Mouse (Mus musculus): ENCODE measurements around the gene Wnk2. TPM values are rescaled to one million over a fixed set of nuclear protein-coding genes. Genes with fewer than 3 reads are reported as not detected.
A peak's percentile ranks its signal among the peaks of the same experiment; 100 is the strongest.

Wnk2 gene
- polyA plus RNA-seq, 1 experiment from 2014 or later: 16.0 TPM

DNA sequence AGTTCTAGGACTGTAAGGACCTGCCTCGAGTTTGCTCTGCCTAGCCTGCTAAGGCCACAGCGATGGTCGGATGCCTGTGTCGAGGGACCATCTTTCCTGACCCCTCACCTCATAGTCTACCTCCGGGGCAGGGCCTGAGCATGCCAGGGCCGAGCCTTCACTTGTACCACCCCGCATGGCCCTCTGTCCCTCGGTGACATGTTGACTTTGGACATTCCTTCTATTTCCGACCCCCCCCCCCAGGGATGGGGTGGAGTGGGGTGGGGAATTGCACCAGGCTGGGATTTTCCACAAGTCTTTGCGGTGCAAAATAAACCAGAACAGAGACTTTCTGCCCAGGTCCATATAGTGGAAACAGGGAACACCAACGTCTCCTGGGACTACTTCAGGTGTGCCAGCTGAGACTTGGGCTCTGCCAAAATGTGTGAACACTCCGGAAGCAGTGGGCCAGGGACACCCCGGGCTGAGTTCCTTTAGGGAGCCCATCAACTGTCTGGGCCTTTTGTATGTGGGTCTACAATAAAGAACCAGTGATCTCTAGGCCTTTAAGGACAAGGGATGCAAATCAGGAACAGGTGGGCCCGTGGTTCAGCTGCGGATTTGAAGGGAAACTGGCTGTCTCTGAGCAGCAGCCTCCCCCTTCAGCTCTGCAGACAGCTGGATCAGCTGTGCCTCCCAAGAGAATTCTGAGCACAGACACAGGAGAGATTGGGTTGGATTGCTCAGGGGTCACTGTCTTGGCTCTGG, 40.6 kb upstream of the Wnk2 start:
- Histone ChIP-seq H3K4me2 (replicated peaks) (peak overlapping the region; percentile 99), H3K4me1 (peaks cover 36% of the 10 kb centered on the region), H3K27ac (no peak overlapping the region), H3K4me3 (peak overlapping the region; percentile 71), H3K9ac (peak overlapping the region; percentile 72), H3K36me3 (no peaks in the 10 kb centered on the region), H3K9me3 (replicated peaks) (0 out of 2 replicates have a peak, but pooled peaks cover 3% of the 10 kb centered on the region), H3K27me3 (peaks cover 21% of the 10 kb centered on the region)
- ATAC-seq (ENCODE audit: low FRiP score): peak; percentile 8; the same call in 1 of the 2 replicates
- WGBS: 28% methylated on average over 15 of the region's 15 CpGs

DNA sequence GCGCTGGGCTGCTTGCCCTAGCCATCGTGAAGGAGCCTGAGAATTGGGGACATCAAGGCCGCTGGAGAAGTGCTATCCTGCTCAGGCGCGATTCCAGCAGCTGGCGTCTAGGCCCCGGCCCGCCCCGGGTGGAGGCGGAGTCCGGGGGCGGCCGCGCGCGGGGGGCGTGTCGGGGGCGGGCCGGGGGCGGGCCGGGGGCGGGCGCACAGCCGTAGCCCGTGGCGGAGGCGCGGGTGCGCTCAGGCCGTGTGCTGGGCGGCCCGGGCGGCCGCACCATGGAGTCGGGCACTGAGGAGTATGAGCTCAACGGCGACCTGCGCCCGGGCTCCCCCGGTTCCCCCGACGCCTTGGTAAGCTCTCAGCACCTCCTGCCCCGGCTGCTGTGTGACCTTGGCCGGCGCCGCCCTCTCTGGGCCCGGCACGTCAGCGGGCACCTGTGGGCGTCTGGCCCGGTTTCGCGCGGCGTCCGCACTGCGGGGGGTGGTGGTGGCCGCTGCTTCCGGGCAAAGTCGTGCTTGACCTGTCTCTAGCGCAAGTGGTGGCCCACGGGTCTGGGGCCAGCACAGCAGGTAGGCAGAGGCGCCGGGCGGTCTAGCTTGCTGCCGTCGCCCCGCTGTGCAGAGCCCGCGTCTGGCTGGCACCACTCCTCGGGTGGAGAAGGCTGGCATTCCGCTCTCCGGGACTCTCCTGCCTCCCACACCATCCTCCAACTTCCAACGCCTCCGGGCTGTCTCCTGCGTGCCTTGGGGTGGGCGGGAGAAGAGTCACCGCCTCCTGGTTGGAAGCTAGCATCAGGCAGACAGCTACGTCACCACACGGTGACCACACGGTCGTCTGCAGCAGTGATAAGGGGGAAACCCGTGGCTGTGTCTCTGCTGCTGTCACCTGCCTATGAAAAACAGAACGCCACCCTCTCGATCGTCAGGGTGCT, 39.7 kb upstream of the Wnk2 start, which contains the start of gene Ninj1:
Ninj1 (plus strand) TSS at position 198 of the 931 bp plus-strand sequence.
- ATAC-seq (ENCODE audit: low FRiP score): peak; percentile 90
- H3K4me1 ChIP-seq: peaks cover 36% of the 10 kb centered on the region
- WGBS: under 1% methylated on average over 63 of the region's 87 CpGs
- peaks cover 21% of the 10 kb centered on the region for H3K27me3 ChIP-seq
- H3K4me3 ChIP-seq: peak within 1 kb of the TSS; percentile 71
- H3K27ac ChIP-seq: peak within 1 kb of the TSS; percentile 12; the same call in 1 of the 2 replicates
- 0 out of 2 replicates have a peak, but pooled peaks cover 3% of the 10 kb centered on the region for H3K9me3 ChIP-seq (replicated peaks)
- H3K4me2 ChIP-seq (replicated peaks): peak within 1 kb of the TSS; percentile 99
- peak within 1 kb of the TSS; percentile 72 for H3K9ac ChIP-seq
- H3K36me3 ChIP-seq: no peaks in the 10 kb centered on the region

DNA sequence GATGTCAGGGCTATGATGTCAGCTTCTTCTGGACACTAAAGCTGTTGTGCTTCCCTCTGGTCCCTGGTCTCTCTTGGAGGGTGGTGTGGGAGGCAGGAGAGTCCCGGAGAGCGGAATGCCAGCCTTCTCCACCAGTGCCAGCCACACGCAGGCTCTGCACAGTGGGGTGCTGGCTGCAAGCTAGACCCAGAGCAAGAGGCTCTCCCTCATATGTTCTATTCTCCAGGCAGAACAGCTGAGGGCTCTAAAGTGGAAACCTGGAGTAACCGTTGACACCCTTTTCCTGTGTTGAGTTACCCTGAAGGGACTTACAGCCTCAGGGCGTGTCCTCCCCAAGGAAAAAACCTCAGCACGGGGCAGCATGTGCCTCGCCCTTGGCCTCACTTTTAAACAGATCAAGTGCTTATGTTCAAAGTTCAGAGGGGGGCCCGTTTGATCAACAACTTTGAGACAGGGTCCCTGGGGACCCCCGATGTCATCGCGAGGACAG, 39.0 kb upstream of the Wnk2 start:
- Histone ChIP-seq H3K9ac (peak overlapping the region; percentile 72; the same call in 1 of the 2 replicates), H3K27me3 (peaks cover 21% of the 10 kb centered on the region), H3K27ac (no peak overlapping the region), H3K4me3 (peak overlapping the region; percentile 71), H3K9me3 (replicated peaks) (0 out of 2 replicates have a peak, but pooled peaks cover 3% of the 10 kb centered on the region), H3K4me2 (replicated peaks) (peak overlapping the region; percentile 99), H3K36me3 (no peaks in the 10 kb centered on the region), H3K4me1 (peaks cover 36% of the 10 kb centered on the region)
- ATAC-seq (ENCODE audit: low FRiP score): peak; percentile 10; the same call in 1 of the 2 replicates
- 14% methylated on average over 11 of the region's 11 CpGs for WGBS

DNA sequence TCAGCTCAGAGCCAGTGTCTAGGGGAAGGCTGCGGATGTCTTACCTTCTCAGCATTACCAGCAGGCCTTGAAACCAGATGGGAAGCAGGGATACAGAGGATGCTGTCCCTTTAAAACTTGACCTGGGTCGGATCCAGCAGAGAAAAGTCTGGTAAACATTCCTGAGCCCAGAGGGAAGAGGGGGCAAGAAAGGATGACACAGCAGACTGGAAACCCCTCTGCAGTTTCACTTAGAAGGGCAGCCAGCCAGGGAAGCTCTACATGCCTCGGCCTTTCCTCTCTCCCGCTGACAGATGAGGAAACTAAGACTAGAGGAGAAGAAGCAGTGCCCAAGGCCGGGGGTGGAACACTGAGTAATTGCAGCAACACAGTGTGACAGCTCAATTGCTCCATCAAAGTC, 35.8 kb upstream of the Wnk2 start:
- no peak overlapping the region for H3K9ac ChIP-seq
- no peak overlapping the region for H3K4me2 ChIP-seq (replicated peaks)
- peaks cover 26% of the 10 kb centered on the region for H3K4me1 ChIP-seq
- ATAC-seq (ENCODE audit: low FRiP score): no peak
- H3K27ac ChIP-seq: no peak overlapping the region
- no peak overlapping the region for H3K4me3 ChIP-seq
- H3K36me3 ChIP-seq: no peaks in the 10 kb centered on the region
- 0 out of 2 replicates have a peak, but pooled peaks cover 3% of the 10 kb centered on the region for H3K9me3 ChIP-seq (replicated peaks)
- H3K27me3 ChIP-seq: peaks cover 8% of the 10 kb centered on the region
- 59% methylated on average over 5 of the region's 5 CpGs for WGBS

DNA sequence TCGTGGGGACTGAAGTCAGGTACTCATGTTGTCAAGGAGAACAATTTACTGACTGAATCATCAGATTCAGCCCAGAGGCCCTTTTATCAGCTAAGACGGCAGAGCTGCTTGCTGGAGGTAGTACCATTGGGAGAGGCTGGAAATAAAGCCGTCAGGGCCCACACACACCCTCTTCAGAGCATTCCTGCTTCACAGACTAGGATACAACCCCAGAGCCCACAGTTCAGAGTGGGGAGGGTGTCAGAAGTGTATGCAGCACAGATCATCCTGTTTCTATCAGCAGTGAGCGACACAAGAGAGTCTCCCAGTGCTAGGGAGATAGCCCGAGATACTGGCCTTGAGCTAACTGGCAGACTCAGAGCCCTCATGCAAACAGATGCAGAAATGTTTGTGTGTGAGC, 35.3 kb upstream of the Wnk2 start:
- H3K36me3 ChIP-seq: no peaks in the 10 kb centered on the region
- WGBS: 63% methylated on average over 5 of the region's 5 CpGs

DNA sequence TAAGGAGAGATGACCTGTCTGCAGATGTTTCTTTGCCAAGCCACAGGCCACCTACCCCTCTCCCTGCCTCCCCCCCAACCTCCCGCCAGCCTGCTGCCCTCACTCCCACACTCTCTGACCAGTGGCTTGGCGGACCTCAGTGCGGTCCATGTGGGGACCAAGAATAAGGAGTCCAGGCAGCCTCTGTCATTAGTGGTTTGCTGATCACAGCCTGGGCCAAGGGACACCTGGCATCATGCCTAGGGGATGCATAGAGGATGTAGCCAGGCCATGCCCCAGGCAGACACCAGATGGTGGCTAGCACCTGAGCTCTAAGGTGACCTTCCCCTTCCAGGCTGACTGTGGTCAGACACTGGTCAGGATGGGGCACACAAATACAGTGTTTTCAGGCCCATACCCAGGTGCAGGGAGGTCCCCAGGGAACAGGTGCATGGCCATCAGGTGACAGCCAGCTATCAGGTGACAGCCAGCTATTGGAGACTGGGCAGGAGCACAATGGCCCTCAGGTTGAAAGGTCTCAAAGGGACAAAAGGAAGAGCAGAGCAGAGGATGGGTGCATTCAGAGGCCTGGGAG, 33.7 kb upstream of the Wnk2 start:
- Histone ChIP-seq H3K4me2 (replicated peaks) (no peak overlapping the region), H3K9me3 (replicated peaks) (0 out of 2 replicates have a peak, but pooled peaks cover 3% of the 10 kb centered on the region), H3K27ac (no peak overlapping the region), H3K4me1 (peaks cover 10% of the 10 kb centered on the region; the same call in 1 of the 2 replicates), H3K36me3 (no peaks in the 10 kb centered on the region), H3K4me3 (no peak overlapping the region), H3K9ac (no peak overlapping the region), H3K27me3 (peaks cover 2% of the 10 kb centered on the region)
- no peak for ATAC-seq (ENCODE audit: low FRiP score)
- 66% methylated on average over 3 of the region's 3 CpGs for WGBS

More for the DNA sequence above, 35.3 kb upstream of the Wnk2 start:
- H3K27ac ChIP-seq: no peak overlapping the region
- H3K4me3 ChIP-seq: no peak overlapping the region
- H3K4me1 ChIP-seq: peaks cover 25% of the 10 kb centered on the region
- no peak for ATAC-seq (ENCODE audit: low FRiP score)
- no peak overlapping the region for H3K9ac ChIP-seq
- 0 out of 2 replicates have a peak, but pooled peaks cover 3% of the 10 kb centered on the region for H3K9me3 ChIP-seq (replicated peaks)
- H3K4me2 ChIP-seq (replicated peaks): no peak overlapping the region
- H3K27me3 ChIP-seq: peaks cover 6% of the 10 kb centered on the region

DNA sequence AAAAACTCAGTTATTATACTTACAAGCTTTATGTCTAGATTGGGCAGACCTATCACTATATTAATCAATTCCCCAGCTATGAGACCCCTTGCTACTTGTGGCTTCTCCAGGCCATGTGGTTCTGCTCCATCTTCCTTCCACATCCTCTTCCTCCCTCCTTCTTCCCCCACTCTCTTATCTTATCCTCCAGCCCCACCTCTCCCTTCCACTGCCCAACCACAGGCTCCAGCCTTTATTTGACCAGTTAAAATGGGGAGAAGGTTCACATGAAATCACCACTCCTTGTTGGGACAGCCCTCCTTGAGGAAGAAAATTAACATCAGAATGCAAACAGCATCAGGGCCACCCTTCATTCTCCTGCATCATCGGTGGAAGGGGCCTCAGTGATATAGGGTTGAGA, 32.9 kb upstream of the Wnk2 start:
- Histone ChIP-seq H3K4me2 (replicated peaks) (no peak overlapping the region), H3K9ac (no peak overlapping the region), H3K36me3 (no peaks in the 10 kb centered on the region), H3K9me3 (replicated peaks) (0 out of 2 replicates have a peak, but pooled peaks cover 3% of the 10 kb centered on the region), H3K27ac (no peak overlapping the region), H3K27me3 (no peaks in the 10 kb centered on the region), H3K4me3 (no peak overlapping the region), H3K4me1 (0 out of 2 replicates have a peak, but pooled peaks cover 10% of the 10 kb centered on the region)
- ATAC-seq (ENCODE audit: low FRiP score): no peak
- 50% methylated on average over 1 of the region's 1 CpGs for WGBS

DNA sequence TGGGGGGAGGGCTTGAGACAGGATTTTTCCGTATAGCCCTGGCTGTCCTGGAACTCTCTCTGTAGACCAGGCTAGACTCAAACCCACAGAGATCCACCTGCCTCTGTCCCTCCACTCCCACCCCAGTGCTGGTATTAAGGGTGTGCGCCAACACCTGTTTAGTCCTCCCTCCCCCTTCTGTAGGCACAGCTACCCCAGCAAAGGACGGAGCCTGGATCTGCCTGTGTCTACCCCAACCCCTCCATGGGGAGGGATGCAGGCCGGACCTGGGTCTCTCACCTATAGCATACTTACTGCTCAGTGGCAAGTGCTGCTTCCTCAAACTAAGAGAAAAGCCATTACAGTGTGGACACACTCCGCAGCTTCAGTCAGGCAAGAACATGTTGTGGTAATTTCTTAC, 32.5 kb upstream of the Wnk2 start:
- Histone ChIP-seq H3K27me3 (no peaks in the 10 kb centered on the region), H3K36me3 (no peaks in the 10 kb centered on the region), H3K4me1 (0 out of 2 replicates have a peak, but pooled peaks cover 10% of the 10 kb centered on the region), H3K4me2 (replicated peaks) (no peak overlapping the region), H3K9ac (no peak overlapping the region), H3K27ac (no peak overlapping the region), H3K9me3 (replicated peaks) (0 out of 2 replicates have a peak, but pooled peaks cover 3% of the 10 kb centered on the region), H3K4me3 (no peak overlapping the region)
- 86% methylated on average over 5 of the region's 5 CpGs for WGBS
- no peak for ATAC-seq (ENCODE audit: low FRiP score)

DNA sequence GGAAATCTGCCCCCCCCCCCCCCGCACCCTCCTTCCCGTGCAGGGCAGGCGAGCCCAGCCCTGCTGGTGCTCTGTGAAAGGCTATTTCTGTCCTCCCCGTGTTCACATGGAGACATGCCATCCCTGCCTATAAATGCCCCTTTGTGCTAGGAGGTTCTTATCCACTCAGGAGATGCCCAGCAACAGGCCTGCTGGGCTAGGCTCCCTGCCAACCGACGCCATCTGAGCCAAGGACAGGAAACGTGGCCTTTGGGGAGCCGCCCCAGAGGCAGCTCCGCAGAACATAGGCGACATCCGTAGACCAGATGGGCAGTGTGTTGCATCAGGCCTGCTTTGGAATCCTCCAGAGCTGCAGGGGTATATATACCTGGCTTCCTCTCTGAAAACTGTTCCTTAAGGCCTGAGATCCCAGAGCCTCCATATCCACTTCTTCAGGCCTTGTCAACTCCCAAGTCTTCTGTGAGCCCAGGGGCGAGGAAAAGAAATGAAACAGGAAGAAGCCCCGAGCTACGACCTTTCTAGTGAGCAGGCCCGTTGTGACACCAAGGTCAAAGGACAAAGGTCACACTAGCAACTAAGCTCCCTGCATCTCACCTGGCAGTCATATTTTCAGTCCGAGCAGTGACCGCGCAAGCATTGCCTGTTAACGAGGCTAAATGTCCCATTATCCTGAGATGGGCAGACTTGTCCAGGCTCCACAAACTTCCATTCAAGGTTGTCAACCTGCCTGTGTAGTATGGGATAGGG, 31.2 kb upstream of the Wnk2 start:
- H3K27me3 ChIP-seq: 0 out of 2 replicates have a peak, but pooled peaks cover 3% of the 10 kb centered on the region
- H3K9ac ChIP-seq: no peak overlapping the region
- peak overlapping the region; percentile 36; the same call in 1 of the 2 replicates for H3K27ac ChIP-seq
- 0 out of 2 replicates have a peak, but pooled peaks cover 10% of the 10 kb centered on the region for H3K4me1 ChIP-seq
- WGBS: 63% methylated on average over 19 of the region's 19 CpGs
- 0 out of 2 replicates have a peak, but pooled peaks cover 2% of the 10 kb centered on the region for H3K9me3 ChIP-seq (replicated peaks)
- no peak overlapping the region for H3K4me2 ChIP-seq (replicated peaks)
- H3K4me3 ChIP-seq: no peak overlapping the region
- H3K36me3 ChIP-seq: no peaks in the 10 kb centered on the region
- peak; percentile 70 for ATAC-seq (ENCODE audit: low FRiP score)

DNA sequence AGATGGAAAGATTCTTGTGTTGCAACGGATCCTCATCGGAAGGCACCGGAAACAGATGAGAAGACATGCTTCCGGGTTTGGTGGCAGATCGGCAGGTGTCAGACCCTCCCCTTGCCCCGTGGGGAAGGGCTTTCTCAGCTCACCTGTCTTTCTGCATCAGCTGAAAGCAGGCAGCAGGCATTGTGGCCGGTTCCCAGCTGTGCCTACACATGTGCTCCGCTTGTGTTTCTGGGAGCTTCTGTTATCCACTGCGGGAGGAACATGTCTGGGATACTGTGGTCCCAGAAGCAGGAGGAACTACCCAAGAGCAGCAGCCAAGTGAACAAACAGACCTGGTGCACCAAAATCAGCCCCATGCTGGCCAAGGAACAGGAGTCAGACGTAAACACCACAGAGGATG, 27.7 kb upstream of the Wnk2 start:
- ATAC-seq (ENCODE audit: low FRiP score): no peak
- 76% methylated on average over 10 of the region's 10 CpGs for WGBS
- H3K27ac ChIP-seq: no peak overlapping the region

More for the DNA sequence above, 27.7 kb upstream of the Wnk2 start:
- H3K4me3 ChIP-seq: no peak overlapping the region
- H3K4me1 ChIP-seq: 0 out of 2 replicates have a peak, but pooled peaks cover 8% of the 10 kb centered on the region
- no peak overlapping the region for H3K9ac ChIP-seq
- H3K4me2 ChIP-seq (replicated peaks): no peak overlapping the region
- H3K36me3 ChIP-seq: no peaks in the 10 kb centered on the region
- no peaks in the 10 kb centered on the region for H3K9me3 ChIP-seq (replicated peaks)
- H3K27me3 ChIP-seq: 0 out of 2 replicates have a peak, but pooled peaks cover 3% of the 10 kb centered on the region

All from hindbrain, embryonic 12.5 days (tissue).